Mouse (Mus musculus) liver, adult 2 months (tissue): ENCODE results near the gene Gpatch2.

Experiments
- CTCF ChIP-seq: fragments of 200-500 bp; IDR thresholded peaks from 2 replicates; pipeline ENCODE4 v1.5.1; 2011; ENCODE audit warnings: low read depth, low read length, control low read depth
- POLR2A ChIP-seq: fragments of 200-500 bp; IDR thresholded peaks from 2 replicates; pipeline ENCODE4 v1.6.1; 2011; ENCODE audit warnings: low read length, control low read depth; ENCODE audit not compliant: insufficient read depth; ENCODE audit errors: extremely low read depth

DNA sequence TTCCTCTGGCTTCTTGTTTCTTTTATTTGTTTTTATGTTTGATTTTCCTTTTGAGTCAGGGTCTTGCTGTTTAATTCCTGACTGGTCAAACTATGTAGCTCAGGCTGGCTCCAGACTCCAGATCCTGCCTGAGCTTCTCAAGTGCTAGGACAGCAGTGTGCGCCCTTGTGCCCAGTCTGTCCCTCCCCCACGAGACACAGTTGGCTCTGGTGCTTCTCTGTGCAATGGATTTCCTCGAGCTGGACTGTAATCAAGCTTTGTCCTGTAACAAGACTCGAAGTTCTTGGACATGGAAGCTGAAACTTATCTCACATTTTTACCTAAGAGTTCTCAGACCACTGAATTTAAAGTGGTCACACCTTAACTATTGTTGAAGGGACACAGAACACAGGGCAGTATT is 174.2 kb downstream of the Gpatch2 start:
- TF ChIP-seq CTCF = no peak
- TF ChIP-seq POLR2A = no peak
